Mouse (Mus musculus): ENCODE data around the gene Pramel3.
"Not testable (repeated sequence)": the region's sequence is repeated elsewhere in the genome, so short reads cannot be mapped to it uniquely, and the experiment has no call there.

The Pramel3 gene

GRCm38 (mm10) chrX:135302007-135302406, at the start of gene Pramel3:
Gene Pramel3 (plus strand): TSS chrX:135302307.
- not testable (repeated sequence) for DNase-seq (ENCODE audit: low spot score in 2 of 2)

- not testable (repeated sequence) for DNase-seq (ENCODE audit: low spot score in 2 of 2)
Observed at GRCm38 (mm10) chrX:135360685-135361084, 58.6 kb downstream of the Pramel3 start.

DNA sequence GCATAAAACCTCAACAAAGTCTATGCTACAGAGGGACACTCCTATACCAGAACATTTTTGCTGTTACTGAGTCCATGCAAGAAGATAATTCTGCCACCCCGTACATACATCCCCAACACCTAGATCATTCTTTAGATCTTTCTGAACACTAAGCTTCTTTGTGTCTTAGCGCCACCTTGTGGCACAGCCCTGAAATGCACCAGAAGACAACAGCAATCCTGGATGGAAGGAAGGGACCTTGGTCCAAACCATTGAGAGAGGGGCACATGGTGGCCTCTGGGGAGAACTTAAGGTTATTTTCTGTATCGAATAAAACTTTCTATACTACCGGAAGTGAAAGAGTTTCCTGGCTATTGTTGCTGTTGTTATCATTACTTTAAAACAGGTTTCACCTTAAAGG, 59.8 kb downstream of the Pramel3 start:
- not testable (repeated sequence) for DNase-seq (ENCODE audit: low spot score in 2 of 2)
